Mouse (Mus musculus) inflammation-experienced regulatory T-cells, adult 6 months (primary cell): ENCODE results near the gene Cfap74. TPM values are rescaled to one million over a fixed set of nuclear protein-coding genes. Genes with fewer than 3 reads are reported as not detected.
"Not testable (repeated sequence)": the region's sequence is repeated elsewhere in the genome, so short reads cannot be mapped to it uniquely, and the experiment has no call there.

Source experiments
- ATAC-seq: one replicate; pipeline ENCODE4 v1.8.0; 2017
- polyA plus RNA-seq, 3 experiments: library from polyadenylated mRNA; unstranded; fragments of 100-300 nt; shearing (Covaris generic); gene quantifications; one replicate each; pipeline ENCODE4 v1.2.1; 2017

Gene Cfap74
- polyA plus RNA-seq, 3 experiments from 2014 or later: 0.47 to 3.1 (median 3.1) TPM

- no peak for ATAC-seq
Observed at GRCm38 (mm10) chr4:155408695-155409057, 314 bp upstream of the Cfap74 start.

GRCm38 (mm10) chr4:155412124-155412523 is 3.1 kb downstream of the Cfap74 start:
- ATAC-seq: no peak

- ATAC-seq: no peak
Observed at GRCm38 (mm10) chr4:155413641-155414335, 4.8 kb downstream of the Cfap74 start.

- no peak for ATAC-seq
Observed at GRCm38 (mm10) chr4:155414656-155415235, 5.8 kb downstream of the Cfap74 start.

- ATAC-seq: no peak
Observed at GRCm38 (mm10) chr4:155420137-155420536, 11.1 kb downstream of the Cfap74 start.

- not testable (repeated sequence) for ATAC-seq
Observed at GRCm38 (mm10) chr4:155421412-155422370, 12.7 kb downstream of the Cfap74 start.

- ATAC-seq: no peak
Observed at GRCm38 (mm10) chr4:155423988-155424387, 15.0 kb downstream of the Cfap74 start.

- no peak for ATAC-seq
Observed at GRCm38 (mm10) chr4:155426272-155426671, 17.3 kb downstream of the Cfap74 start.

GRCm38 (mm10) chr4:155428442-155428841 is 19.5 kb downstream of the Cfap74 start:
- ATAC-seq: no peak

GRCm38 (mm10) chr4:155429202-155429601 is 20.2 kb downstream of the Cfap74 start:
- ATAC-seq: no peak

- ATAC-seq: no peak
Observed at GRCm38 (mm10) chr4:155432358-155432757, 23.4 kb downstream of the Cfap74 start.

GRCm38 (mm10) chr4:155433993-155434392 is 25.0 kb downstream of the Cfap74 start:
- no peak for ATAC-seq

- no peak for ATAC-seq
Observed at GRCm38 (mm10) chr4:155442808-155443207, 33.8 kb downstream of the Cfap74 start.

GRCm38 (mm10) chr4:155451597-155451996 is 42.6 kb downstream of the Cfap74 start:
- no peak for ATAC-seq

- ATAC-seq: no peak
Observed at GRCm38 (mm10) chr4:155458575-155458974, 49.6 kb downstream of the Cfap74 start.

GRCm38 (mm10) chr4:155463050-155463449 is 54.1 kb downstream of the Cfap74 start:
- ATAC-seq: no peak

GRCm38 (mm10) chr4:155463611-155464010 is 54.6 kb downstream of the Cfap74 start:
- no peak for ATAC-seq

GRCm38 (mm10) chr4:155464061-155464460 is 55.1 kb downstream of the Cfap74 start:
- no peak for ATAC-seq

- no peak for ATAC-seq
Observed at GRCm38 (mm10) chr4:155465607-155466006, 56.6 kb downstream of the Cfap74 start.

GRCm38 (mm10) chr4:155466080-155466479 is 57.1 kb downstream of the Cfap74 start:
- ATAC-seq: no peak

- no peak for ATAC-seq
Observed at GRCm38 (mm10) chr4:155467237-155468010, 58.4 kb downstream of the Cfap74 start.

GRCm38 (mm10) chr4:155468952-155469351 is 60.0 kb downstream of the Cfap74 start, which contains the start of gene Tmem52:
TSS of gene Tmem52 (plus strand) at chr4:155469114.
- no peak for ATAC-seq
